Mouse (Mus musculus): ENCODE data around the gene Popdc3. TPM values are rescaled to one million over a fixed set of nuclear protein-coding genes. Genes with fewer than 3 reads are reported as not detected.
"Not testable (repeated sequence)": the region's sequence is repeated elsewhere in the genome, so short reads cannot be mapped to it uniquely, and the experiment has no call there.

Gene Popdc3
- polyA plus RNA-seq, 1 experiment: not detected

DNA sequence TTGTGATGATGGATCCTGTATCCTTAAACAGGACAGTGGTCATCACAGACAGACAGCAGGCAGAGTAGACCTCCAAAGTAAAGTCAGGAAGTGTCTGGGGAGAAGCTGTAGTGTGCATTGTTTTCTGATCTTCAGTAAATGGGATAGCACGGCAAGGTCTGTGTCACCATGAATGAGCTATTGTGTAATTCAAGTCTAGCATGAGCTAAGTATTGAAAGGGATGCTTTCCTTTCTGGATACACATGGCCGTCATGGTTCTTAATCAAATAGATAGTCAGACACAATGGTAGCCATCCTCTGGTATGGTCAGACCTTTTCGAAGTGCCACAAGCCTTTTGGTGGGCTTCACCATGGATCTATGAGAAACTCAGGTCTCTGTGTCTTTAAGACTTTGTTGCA is 142.4 kb downstream of the Popdc3 start:
- Histone ChIP-seq H3K4me1 (ENCODE audit: control insufficient read depth, insufficient read depth, insufficient read length, low read length) (no peaks in the 10 kb centered on the region), H3K4me3 (ENCODE audit: insufficient read depth, low read depth, low read length) (no peak overlapping the region), H3K27ac (replicated peaks; ENCODE audit: low read depth, low read length) (no peak overlapping the region)

DNA sequence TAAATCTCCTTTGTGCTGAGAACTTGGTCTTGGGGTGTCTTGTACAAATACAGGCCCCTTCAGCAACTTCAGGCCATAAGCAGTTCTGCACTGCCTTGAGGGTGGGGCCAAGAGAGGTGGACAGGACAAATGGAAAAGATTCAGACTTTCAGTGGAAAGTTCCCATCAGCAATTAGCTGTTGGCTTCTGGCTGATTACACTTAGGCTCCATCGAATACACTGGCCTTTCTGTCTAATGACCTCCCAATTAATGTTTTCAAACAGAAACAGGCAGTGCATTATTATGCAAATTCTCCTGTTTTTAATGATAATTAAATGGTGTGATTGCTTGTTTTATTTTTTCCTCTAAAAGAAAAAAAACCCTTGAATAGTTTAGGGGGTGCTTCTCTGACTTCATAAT is 146.3 kb downstream of the Popdc3 start:
- Histone ChIP-seq H3K4me1 (ENCODE audit: control insufficient read depth, insufficient read depth, insufficient read length, low read length) (no peaks in the 10 kb centered on the region), H3K27ac (replicated peaks; ENCODE audit: low read depth, low read length) (no peak overlapping the region), H3K4me3 (ENCODE audit: insufficient read depth, low read depth, low read length) (no peak overlapping the region)

DNA sequence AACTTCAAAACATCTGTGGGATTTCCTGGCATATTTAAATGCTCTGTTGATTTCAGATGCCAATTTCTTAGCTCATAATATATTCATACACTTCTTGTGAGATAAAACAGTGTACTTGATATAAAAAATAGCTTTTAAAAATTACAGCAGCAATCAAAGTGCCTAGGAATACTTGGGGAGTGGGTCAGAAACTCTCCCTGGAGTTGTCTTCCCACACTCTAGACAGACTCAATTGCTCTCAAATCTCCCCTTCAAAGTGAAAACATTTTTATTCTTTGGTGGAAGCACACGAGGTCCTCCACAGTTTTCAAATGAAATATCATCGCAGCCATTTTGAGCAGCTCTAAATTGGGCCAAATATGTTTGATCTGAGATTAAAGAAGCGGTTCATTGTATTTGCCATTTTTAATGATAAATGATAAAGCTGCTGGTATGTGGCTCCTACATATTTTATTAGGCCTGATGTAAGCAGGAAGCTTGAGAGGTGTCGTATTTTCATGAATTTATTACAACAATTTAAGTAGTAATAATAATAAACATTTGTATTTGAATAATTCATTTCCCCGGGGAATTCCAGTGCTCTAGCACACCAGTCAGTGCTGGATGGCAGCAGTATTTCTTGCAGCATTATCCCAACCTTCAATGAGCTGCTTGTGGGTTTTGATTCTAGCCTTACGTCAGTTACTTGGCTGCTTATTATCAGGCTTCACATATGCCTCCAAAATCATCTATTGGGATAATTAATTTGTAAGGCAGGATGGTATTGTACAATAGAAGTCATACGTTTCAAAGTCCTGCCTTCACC is 150.5 kb downstream of the Popdc3 start:
- Histone ChIP-seq H3K4me3 (ENCODE audit: insufficient read depth, low read depth, low read length) (no peak overlapping the region), H3K27ac (replicated peaks; ENCODE audit: low read depth, low read length) (no peak overlapping the region), H3K4me1 (ENCODE audit: control insufficient read depth, insufficient read depth, insufficient read length, low read length) (no peaks in the 10 kb centered on the region)

DNA sequence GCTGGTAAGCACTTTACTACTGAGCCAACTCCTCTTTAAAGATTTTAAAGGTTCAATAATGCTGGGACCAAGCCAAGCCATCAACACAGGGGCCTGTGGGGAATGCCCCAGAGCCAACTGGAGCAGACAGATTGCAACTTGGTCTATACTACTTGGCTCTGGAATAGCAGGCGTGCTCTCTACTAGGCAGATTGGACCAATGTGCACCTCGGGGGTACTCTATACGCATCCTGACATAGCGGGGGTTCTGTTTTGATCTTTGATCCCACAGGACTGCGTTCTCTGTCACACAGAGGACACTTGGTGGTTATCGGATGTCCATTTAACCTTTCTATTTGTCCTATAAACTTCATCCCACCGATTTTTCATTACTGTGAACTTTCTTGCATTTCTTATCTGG is 157.0 kb downstream of the Popdc3 start:
- H3K27ac ChIP-seq (replicated peaks; ENCODE audit: low read depth, low read length): no peak overlapping the region
- H3K4me3 ChIP-seq (ENCODE audit: insufficient read depth, low read depth, low read length): no peak overlapping the region
- H3K4me1 ChIP-seq (ENCODE audit: control insufficient read depth, insufficient read depth, insufficient read length, low read length): no peaks in the 10 kb centered on the region

DNA sequence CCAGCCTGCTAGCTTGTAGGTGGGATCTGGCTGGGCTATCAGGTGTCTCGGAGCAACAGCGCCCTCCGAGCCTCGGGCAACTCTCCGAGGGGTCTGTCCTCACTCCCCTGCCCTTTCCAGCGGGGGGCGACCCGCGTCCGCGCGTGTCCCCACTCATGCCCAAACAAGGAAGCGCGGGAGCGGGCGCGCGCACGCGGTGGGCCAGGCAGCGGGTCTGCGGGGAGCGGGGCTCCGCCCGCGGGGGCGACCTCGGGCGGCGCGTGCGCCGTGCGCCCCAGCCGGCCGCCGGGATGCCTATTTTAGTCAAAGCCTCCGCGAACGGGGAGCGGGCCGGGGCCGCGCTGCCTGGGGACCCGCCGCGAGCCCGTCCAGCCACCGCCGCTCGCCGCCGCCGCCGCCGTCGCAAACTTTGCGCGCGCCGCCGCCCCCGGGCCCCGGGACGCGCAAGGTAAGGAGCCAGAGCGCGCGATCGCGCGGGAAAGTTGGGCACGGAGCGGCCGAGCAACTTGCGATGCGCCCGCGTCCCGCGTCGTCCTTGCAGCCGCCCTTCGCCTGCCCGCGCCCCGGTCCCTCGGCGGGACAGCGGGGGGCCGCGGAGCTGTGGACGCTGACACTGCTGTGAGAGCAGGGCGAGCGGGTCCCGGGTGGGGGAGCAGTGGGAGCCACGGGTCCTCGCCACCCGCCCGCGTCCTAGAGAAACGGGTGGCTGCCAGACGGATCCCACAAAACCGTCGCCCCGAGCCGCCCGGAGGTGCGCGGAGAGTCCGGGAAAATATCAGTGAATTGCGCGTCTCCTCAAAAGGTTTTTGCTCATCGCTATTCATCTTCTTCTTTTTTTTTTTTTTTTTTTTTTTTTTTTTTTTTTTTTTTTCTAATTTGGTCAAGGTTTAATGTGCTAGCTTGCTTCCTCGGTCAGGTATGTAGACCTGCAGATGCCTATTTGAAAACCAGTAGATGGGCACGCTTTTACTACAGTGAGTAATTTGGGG is 157.8 kb downstream of the Popdc3 start, which contains the start of gene Bves:
TSS of gene Bves (plus strand) at position 339 of the 989 bp plus-strand sequence.
- Histone ChIP-seq H3K4me1 (ENCODE audit: control insufficient read depth, insufficient read depth, insufficient read length, low read length) (no peaks in the 10 kb centered on the region), H3K27ac (replicated peaks; ENCODE audit: low read depth, low read length) (no peak within 1 kb of the TSS), H3K4me3 (ENCODE audit: insufficient read depth, low read depth, low read length) (peak within 1 kb of the TSS; percentile 42)

DNA sequence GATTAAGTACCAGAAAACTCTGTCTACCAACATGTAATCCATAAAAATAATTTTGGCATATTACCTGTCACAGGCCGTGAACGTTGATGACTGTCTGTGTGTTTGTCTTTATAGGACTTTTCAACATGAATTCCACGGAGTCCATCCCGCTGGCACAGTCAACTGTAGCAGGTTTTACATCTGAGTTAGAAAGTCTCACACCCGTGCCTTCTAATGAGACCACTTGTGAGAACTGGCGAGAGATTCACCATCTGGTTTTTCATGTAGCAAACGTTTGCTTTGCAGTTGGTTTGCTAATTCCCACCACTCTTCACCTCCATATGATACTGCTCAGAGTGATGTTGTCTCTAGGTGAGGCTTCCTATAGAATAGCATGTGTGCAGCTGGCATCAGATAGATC is 161.2 kb downstream of the Popdc3 start:
- Histone ChIP-seq H3K4me3 (ENCODE audit: insufficient read depth, low read depth, low read length) (no peak overlapping the region), H3K4me1 (ENCODE audit: control insufficient read depth, insufficient read depth, insufficient read length, low read length) (no peaks in the 10 kb centered on the region), H3K27ac (replicated peaks; ENCODE audit: low read depth, low read length) (no peak overlapping the region)

DNA sequence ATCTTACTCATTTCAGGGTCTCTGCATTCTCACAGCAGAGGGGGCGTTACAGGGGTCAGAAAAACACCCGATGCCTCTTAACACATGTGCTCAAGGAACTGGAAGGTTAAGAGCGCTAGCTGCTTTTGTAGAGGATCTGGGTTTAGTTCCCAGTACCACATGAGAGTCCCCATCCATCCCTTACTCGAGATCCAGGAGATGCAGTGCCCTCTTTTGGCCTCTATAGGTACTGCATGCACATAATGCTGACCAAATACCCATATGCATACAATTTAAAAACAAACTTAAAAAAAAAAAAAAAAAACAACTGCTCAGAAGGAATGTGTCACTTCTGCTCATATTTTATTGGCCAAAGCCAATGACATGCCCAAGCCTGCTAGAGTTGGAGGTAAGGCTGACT is 166.5 kb downstream of the Popdc3 start:
- Histone ChIP-seq H3K4me3 (ENCODE audit: insufficient read depth, low read depth, low read length) (no peak overlapping the region), H3K4me1 (ENCODE audit: control insufficient read depth, insufficient read depth, insufficient read length, low read length) (no peaks in the 10 kb centered on the region), H3K27ac (replicated peaks; ENCODE audit: low read depth, low read length) (no peak overlapping the region)

DNA sequence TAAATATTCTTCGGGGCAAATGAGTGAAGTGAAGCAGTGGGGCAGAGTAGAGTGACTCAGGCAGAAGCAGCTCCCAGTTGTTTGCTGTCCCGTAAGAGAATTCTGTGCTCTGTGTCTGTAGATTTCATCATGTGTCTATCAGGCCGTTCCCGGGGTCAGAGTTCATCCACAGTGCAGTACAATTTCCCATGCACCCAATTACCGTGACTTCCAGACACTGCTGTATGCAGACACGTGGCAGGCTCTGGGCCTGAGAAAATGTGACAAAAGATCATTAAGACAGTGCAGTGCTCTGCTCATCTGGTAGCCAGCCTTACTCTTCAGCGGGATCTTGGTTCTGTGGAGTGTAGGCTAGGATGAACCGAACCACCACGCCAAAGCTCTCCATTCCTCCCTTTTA is 167.3 kb downstream of the Popdc3 start:
- no peaks in the 10 kb centered on the region for H3K4me1 ChIP-seq (ENCODE audit: control insufficient read depth, insufficient read depth, insufficient read length, low read length)

DNA sequence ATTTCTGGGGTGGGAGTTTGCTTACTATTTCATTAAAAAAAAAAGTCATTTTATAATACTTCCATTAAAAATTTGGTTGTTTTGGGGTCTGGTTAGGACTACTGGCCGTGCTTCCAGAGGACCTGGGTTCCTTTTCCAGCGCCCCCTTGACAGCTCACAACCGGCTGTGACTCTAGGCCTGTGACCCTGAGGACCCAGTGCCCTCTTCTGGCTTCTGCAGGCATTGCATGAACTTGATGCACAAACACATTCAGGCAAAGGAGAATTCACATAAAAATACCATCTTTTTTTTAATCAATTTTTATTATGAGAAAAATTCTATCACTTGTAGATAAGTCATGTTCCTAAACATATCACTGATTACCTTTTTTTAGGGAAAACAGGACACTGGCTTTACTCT is 170.2 kb downstream of the Popdc3 start:
- not testable (repeated sequence) for H3K4me1 ChIP-seq (ENCODE audit: control insufficient read depth, insufficient read depth, insufficient read length, low read length); H3K4me3 ChIP-seq (ENCODE audit: insufficient read depth, low read depth, low read length); H3K27ac ChIP-seq (replicated peaks; ENCODE audit: low read depth, low read length)

More for the DNA sequence above, 167.3 kb downstream of the Popdc3 start:
- Histone ChIP-seq H3K4me3 (ENCODE audit: insufficient read depth, low read depth, low read length) (no peak overlapping the region), H3K27ac (replicated peaks; ENCODE audit: low read depth, low read length) (no peak overlapping the region)

DNA sequence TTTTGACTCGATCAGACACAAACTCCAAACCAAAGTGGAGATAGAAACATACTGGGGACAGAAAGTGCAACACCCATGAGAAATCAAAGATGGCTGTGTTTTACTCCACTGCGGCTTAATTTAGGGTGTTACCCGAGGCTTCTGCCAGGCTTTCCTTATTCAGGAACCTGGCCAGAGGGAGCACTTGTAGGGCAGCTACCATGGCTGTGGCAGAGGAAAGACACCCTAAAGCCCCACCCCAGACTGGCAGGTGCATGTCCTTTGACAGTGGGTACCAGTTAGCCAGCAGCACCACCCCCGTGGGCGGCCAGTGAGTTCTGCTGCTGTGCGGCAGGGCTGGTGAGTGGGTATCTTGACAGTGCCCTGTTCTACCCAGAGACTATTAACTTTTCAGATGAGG is 178.2 kb downstream of the Popdc3 start:
- H3K27ac ChIP-seq (replicated peaks; ENCODE audit: low read depth, low read length): no peak overlapping the region
- no peaks in the 10 kb centered on the region for H3K4me1 ChIP-seq (ENCODE audit: control insufficient read depth, insufficient read depth, insufficient read length, low read length)
- H3K4me3 ChIP-seq (ENCODE audit: insufficient read depth, low read depth, low read length): no peak overlapping the region

DNA sequence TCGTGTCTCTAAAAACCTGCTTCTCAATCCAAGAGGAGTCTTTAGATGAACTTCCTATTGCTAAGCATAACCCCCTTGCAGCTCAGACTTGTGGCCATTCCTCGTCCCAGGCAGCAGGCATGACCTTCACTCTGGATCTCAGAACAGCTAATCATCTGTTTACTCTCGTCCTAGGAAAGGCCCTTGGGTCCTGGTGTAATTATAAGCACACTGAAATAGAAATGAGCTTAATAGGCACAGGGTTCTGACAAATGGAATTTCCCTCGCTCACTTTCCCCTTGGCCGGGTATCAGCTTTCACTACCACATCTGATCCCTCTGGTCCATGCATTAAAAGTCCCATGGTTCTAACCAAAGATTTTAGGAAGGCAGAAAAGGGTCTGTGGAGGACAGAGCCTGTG is 185.5 kb downstream of the Popdc3 start:
- H3K27ac ChIP-seq (replicated peaks; ENCODE audit: low read depth, low read length): no peak overlapping the region
- H3K4me1 ChIP-seq (ENCODE audit: control insufficient read depth, insufficient read depth, insufficient read length, low read length): 0 out of 2 replicates have a peak, but pooled peaks cover 2% of the 10 kb centered on the region
- H3K4me3 ChIP-seq (ENCODE audit: insufficient read depth, low read depth, low read length): no peak overlapping the region

DNA sequence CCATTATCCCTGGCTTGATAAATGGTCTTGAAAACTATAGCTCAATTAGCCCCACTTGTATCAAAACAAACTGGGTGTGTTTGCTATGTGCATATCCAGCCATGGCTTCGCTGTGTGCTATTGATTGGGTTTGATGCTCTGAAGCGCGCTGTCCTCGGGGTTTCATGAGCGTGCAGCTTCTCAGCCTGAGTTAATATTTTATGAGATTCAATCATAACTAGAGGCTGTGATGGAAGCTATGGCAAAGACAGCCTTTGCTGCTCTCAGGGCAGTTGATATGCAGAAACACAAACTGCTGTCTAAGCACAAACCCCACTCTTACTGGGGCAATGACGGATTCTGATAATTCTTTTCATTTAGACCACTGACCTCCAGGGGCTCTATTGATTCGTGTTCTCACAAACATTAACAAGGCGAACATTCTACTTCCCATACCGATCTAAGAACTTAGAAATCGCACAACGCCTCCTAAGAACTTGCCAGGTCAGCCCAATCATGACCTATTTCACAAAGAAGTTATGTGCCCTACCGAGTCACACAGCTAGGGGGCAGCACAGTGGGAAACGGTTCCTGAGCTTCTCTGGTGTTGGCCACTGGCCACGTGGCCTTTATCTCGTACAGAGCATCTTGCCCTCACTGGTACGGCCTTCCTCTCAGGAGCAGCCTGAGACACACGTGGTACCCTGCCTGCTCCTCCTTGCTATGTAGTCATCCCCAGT is 189.2 kb downstream of the Popdc3 start:
- H3K4me1 ChIP-seq (ENCODE audit: control insufficient read depth, insufficient read depth, insufficient read length, low read length): 0 out of 2 replicates have a peak, but pooled peaks cover 2% of the 10 kb centered on the region
- no peak overlapping the region for H3K27ac ChIP-seq (replicated peaks; ENCODE audit: low read depth, low read length)
- no peak overlapping the region for H3K4me3 ChIP-seq (ENCODE audit: insufficient read depth, low read depth, low read length)

All from brown adipose tissue, adult 24 weeks (tissue).